Mouse (Mus musculus): Measurements from ENCODE around the gene Fam171a1. TPM values are rescaled to one million over a fixed set of nuclear protein-coding genes. Genes with fewer than 3 reads are reported as not detected.

Gene Fam171a1
- polyA plus RNA-seq, 1 experiment from 2014 or later: 36.0 TPM

- 84% methylated on average over 4 of the region's 4 CpGs for WGBS
- ATAC-seq (replicated peaks; ENCODE audit: insufficient number of reproducible peaks, low FRiP score, low TSS enrichment, low read depth): no peak
Observed at GRCm38 (mm10) chr2:3107471-3107870, 6.6 kb upstream of the Fam171a1 start.

GRCm38 (mm10) chr2:3108431-3108830 is 5.6 kb upstream of the Fam171a1 start:
- WGBS: 80% methylated on average over 3 of the region's 3 CpGs
- no peak overlapping the region for H3K4me3 ChIP-seq (ENCODE audit: low read depth, low read length)
- no peaks in the 10 kb centered on the region for H3K4me1 ChIP-seq (ENCODE audit: control insufficient read depth, insufficient read depth, low read length)
- DNase-seq (ENCODE audit: low spot score) (no peak), ATAC-seq (replicated peaks; ENCODE audit: insufficient number of reproducible peaks, low FRiP score, low TSS enrichment, low read depth) (no peak)
- H3K9me3 ChIP-seq (replicated peaks; ENCODE audit: control insufficient read depth, low read length): no peaks in the 10 kb centered on the region
- no peaks in the 10 kb centered on the region for H3K27me3 ChIP-seq (ENCODE audit: control insufficient read depth, insufficient read depth, low read length)
- H3K4me2 ChIP-seq (ENCODE audit: low read depth, low read length): no peak overlapping the region
- H3K9ac ChIP-seq (replicated peaks; ENCODE audit: low read length): no peak overlapping the region
- H3K27ac ChIP-seq (replicated peaks; ENCODE audit: low read depth, low read length): no peak overlapping the region
- no peaks in the 10 kb centered on the region for H3K36me3 ChIP-seq (replicated peaks; ENCODE audit: control insufficient read depth, insufficient read depth, low read depth, low read length)

More at GRCm38 (mm10) chr2:3107471-3107870, 6.6 kb upstream of the Fam171a1 start:
- Histone ChIP-seq H3K27ac (replicated peaks; ENCODE audit: low read depth, low read length) (no peak overlapping the region), H3K9me3 (replicated peaks; ENCODE audit: control insufficient read depth, low read length) (no peaks in the 10 kb centered on the region), H3K9ac (replicated peaks; ENCODE audit: low read length) (no peak overlapping the region), H3K4me3 (ENCODE audit: low read depth, low read length) (no peak overlapping the region), H3K4me1 (ENCODE audit: control insufficient read depth, insufficient read depth, low read length) (no peaks in the 10 kb centered on the region), H3K4me2 (ENCODE audit: low read depth, low read length) (no peak overlapping the region), H3K27me3 (ENCODE audit: control insufficient read depth, insufficient read depth, low read length) (no peaks in the 10 kb centered on the region), H3K36me3 (replicated peaks; ENCODE audit: control insufficient read depth, insufficient read depth, low read depth, low read length) (no peaks in the 10 kb centered on the region)
- DNase-seq (ENCODE audit: low spot score): no peak

- Histone ChIP-seq H3K9ac (replicated peaks; ENCODE audit: low read length) (no peak overlapping the region), H3K4me1 (ENCODE audit: control insufficient read depth, insufficient read depth, low read length) (no peaks in the 10 kb centered on the region), H3K4me3 (ENCODE audit: low read depth, low read length) (no peak overlapping the region), H3K27ac (replicated peaks; ENCODE audit: low read depth, low read length) (no peak overlapping the region), H3K27me3 (ENCODE audit: control insufficient read depth, insufficient read depth, low read length) (no peaks in the 10 kb centered on the region), H3K9me3 (replicated peaks; ENCODE audit: control insufficient read depth, low read length) (no peaks in the 10 kb centered on the region), H3K36me3 (replicated peaks; ENCODE audit: control insufficient read depth, insufficient read depth, low read depth, low read length) (no peaks in the 10 kb centered on the region), H3K4me2 (ENCODE audit: low read depth, low read length) (no peak overlapping the region)
- no peak for ATAC-seq (replicated peaks; ENCODE audit: insufficient number of reproducible peaks, low FRiP score, low TSS enrichment, low read depth)
- WGBS: 63% methylated on average over 1 of the region's 1 CpGs
- DNase-seq (ENCODE audit: low spot score): no peak
Observed at GRCm38 (mm10) chr2:3108834-3109233, 5.2 kb upstream of the Fam171a1 start.

- DNase-seq (ENCODE audit: low spot score): no peak
- 39% methylated on average over 2 of the region's 2 CpGs for WGBS
- Histone ChIP-seq H3K9me3 (replicated peaks; ENCODE audit: control insufficient read depth, low read length) (no peaks in the 10 kb centered on the region), H3K4me3 (ENCODE audit: low read depth, low read length) (no peak overlapping the region), H3K4me1 (ENCODE audit: control insufficient read depth, insufficient read depth, low read length) (peaks cover 2% of the 10 kb centered on the region; the same call in 1 of the 2 replicates), H3K9ac (replicated peaks; ENCODE audit: low read length) (no peak overlapping the region; the same call in 1 of the 2 replicates), H3K27ac (replicated peaks; ENCODE audit: low read depth, low read length) (no peak overlapping the region), H3K4me2 (ENCODE audit: low read depth, low read length) (no peak overlapping the region), H3K36me3 (replicated peaks; ENCODE audit: control insufficient read depth, insufficient read depth, low read depth, low read length) (no peaks in the 10 kb centered on the region), H3K27me3 (ENCODE audit: control insufficient read depth, insufficient read depth, low read length) (no peaks in the 10 kb centered on the region)
- ATAC-seq (replicated peaks; ENCODE audit: insufficient number of reproducible peaks, low FRiP score, low TSS enrichment, low read depth): no peak; the same call in 1 of the 2 replicates
Observed at GRCm38 (mm10) chr2:3117855-3118202, 3.8 kb downstream of the Fam171a1 start.

GRCm38 (mm10) chr2:3118203-3118941 is 4.3 kb downstream of the Fam171a1 start:
- Histone ChIP-seq H3K9ac (replicated peaks; ENCODE audit: low read length) (peak overlapping the region; percentile 90), H3K4me1 (ENCODE audit: control insufficient read depth, insufficient read depth, low read length) (peaks cover 2% of the 10 kb centered on the region; the same call in 1 of the 2 replicates), H3K27me3 (ENCODE audit: control insufficient read depth, insufficient read depth, low read length) (no peaks in the 10 kb centered on the region), H3K36me3 (replicated peaks; ENCODE audit: control insufficient read depth, insufficient read depth, low read depth, low read length) (no peaks in the 10 kb centered on the region), H3K27ac (replicated peaks; ENCODE audit: low read depth, low read length) (peak overlapping the region; percentile 81), H3K9me3 (replicated peaks; ENCODE audit: control insufficient read depth, low read length) (no peaks in the 10 kb centered on the region), H3K4me3 (ENCODE audit: low read depth, low read length) (peak overlapping the region; percentile 86), H3K4me2 (ENCODE audit: low read depth, low read length) (peak overlapping the region; percentile 37)
- peak; percentile 90 for ATAC-seq (replicated peaks; ENCODE audit: insufficient number of reproducible peaks, low FRiP score, low TSS enrichment, low read depth)
- DNase-seq (ENCODE audit: low spot score): peak; percentile 90
- WGBS: under 1% methylated on average over 75 of the region's 93 CpGs

- Histone ChIP-seq H3K27ac (replicated peaks; ENCODE audit: low read depth, low read length) (no peak overlapping the region; the same call in 1 of the 2 replicates), H3K9ac (replicated peaks; ENCODE audit: low read length) (peak overlapping the region; percentile 90), H3K4me3 (ENCODE audit: low read depth, low read length) (peak overlapping the region; percentile 86), H3K4me2 (ENCODE audit: low read depth, low read length) (peak overlapping the region; percentile 37), H3K9me3 (replicated peaks; ENCODE audit: control insufficient read depth, low read length) (no peaks in the 10 kb centered on the region), H3K4me1 (ENCODE audit: control insufficient read depth, insufficient read depth, low read length) (peaks cover 2% of the 10 kb centered on the region; the same call in 1 of the 2 replicates), H3K36me3 (replicated peaks; ENCODE audit: control insufficient read depth, insufficient read depth, low read depth, low read length) (no peaks in the 10 kb centered on the region), H3K27me3 (ENCODE audit: control insufficient read depth, insufficient read depth, low read length) (no peaks in the 10 kb centered on the region)
- DNase-seq (ENCODE audit: low spot score): peak; percentile 24
- ATAC-seq (replicated peaks; ENCODE audit: insufficient number of reproducible peaks, low FRiP score, low TSS enrichment, low read depth): no peak
- WGBS: 0% methylated on average over 7 of the region's 16 CpGs
Observed at GRCm38 (mm10) chr2:3118969-3119368, 4.9 kb downstream of the Fam171a1 start.

GRCm38 (mm10) chr2:3119371-3119935 is 5.4 kb downstream of the Fam171a1 start:
- Histone ChIP-seq H3K4me1 (ENCODE audit: control insufficient read depth, insufficient read depth, low read length) (peaks cover 2% of the 10 kb centered on the region; the same call in 1 of the 2 replicates), H3K27ac (replicated peaks; ENCODE audit: low read depth, low read length) (no peak overlapping the region), H3K4me2 (ENCODE audit: low read depth, low read length) (peak overlapping the region; percentile 37), H3K36me3 (replicated peaks; ENCODE audit: control insufficient read depth, insufficient read depth, low read depth, low read length) (no peaks in the 10 kb centered on the region), H3K27me3 (ENCODE audit: control insufficient read depth, insufficient read depth, low read length) (no peaks in the 10 kb centered on the region), H3K4me3 (ENCODE audit: low read depth, low read length) (peak overlapping the region; percentile 86), H3K9me3 (replicated peaks; ENCODE audit: control insufficient read depth, low read length) (no peaks in the 10 kb centered on the region), H3K9ac (replicated peaks; ENCODE audit: low read length) (peak overlapping the region; percentile 90)
- WGBS: 31% methylated on average over 4 of the region's 4 CpGs
- ATAC-seq (replicated peaks; ENCODE audit: insufficient number of reproducible peaks, low FRiP score, low TSS enrichment, low read depth) (no peak), DNase-seq (ENCODE audit: low spot score) (no peak)

- ATAC-seq (replicated peaks; ENCODE audit: insufficient number of reproducible peaks, low FRiP score, low TSS enrichment, low read depth): no peak
- Histone ChIP-seq H3K27ac (replicated peaks; ENCODE audit: low read depth, low read length) (no peak overlapping the region), H3K4me3 (ENCODE audit: low read depth, low read length) (no peak overlapping the region), H3K4me2 (ENCODE audit: low read depth, low read length) (no peak overlapping the region), H3K4me1 (ENCODE audit: control insufficient read depth, insufficient read depth, low read length) (peaks cover 2% of the 10 kb centered on the region; the same call in 1 of the 2 replicates), H3K27me3 (ENCODE audit: control insufficient read depth, insufficient read depth, low read length) (no peaks in the 10 kb centered on the region), H3K36me3 (replicated peaks; ENCODE audit: control insufficient read depth, insufficient read depth, low read depth, low read length) (no peaks in the 10 kb centered on the region), H3K9ac (replicated peaks; ENCODE audit: low read length) (no peak overlapping the region), H3K9me3 (replicated peaks; ENCODE audit: control insufficient read depth, low read length) (no peaks in the 10 kb centered on the region)
- WGBS: 77% methylated on average over 4 of the region's 4 CpGs
- DNase-seq (ENCODE audit: low spot score): no peak
Observed at GRCm38 (mm10) chr2:3122571-3122970, 8.5 kb downstream of the Fam171a1 start.

Data from embryonic facial prominence, embryonic 11.5 days (tissue).